Mouse (Mus musculus): ENCODE measurements around the gene Mknk1. TPM values are rescaled to one million over a fixed set of nuclear protein-coding genes. Genes with fewer than 3 reads are reported as not detected.
A peak's percentile ranks its signal among the peaks of the same experiment; 100 is the strongest.

The Mknk1 gene
- total RNA-seq, 2 experiments from 2014 or later: 37.6 to 38.7 TPM

DNA sequence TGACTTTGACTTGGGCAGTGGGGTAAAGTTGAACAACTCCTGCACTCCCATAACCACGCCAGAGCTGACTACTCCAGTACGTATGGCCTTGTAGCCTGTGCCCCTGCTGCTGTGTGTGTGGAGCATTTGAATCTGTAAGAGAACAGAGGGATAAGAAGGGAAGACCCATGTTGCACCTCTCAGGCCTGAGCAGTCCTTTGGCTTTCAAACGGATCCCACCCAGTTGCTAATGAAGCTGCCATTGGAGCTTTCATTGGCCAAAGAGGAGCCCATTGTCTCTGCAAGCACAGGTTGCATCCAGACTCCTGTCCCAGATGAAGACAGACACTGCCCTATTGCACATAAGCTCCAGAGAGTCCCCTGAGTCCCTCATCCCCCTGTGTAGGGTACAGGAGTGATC is 34.2 kb downstream of the Mknk1 start:
- Histone ChIP-seq H3K27ac (no peak overlapping the region), H3K4me3 (no peak overlapping the region)
- TF ChIP-seq CTCF (IDR thresholded peaks at IDR 0.05): no peak
- DNase-seq (ENCODE audit: extremely low spot score in 1 of 2, low spot score in 2 of 2): no peak
- intact Hi-C loops (cut with DNase I): no loop called here

DNA sequence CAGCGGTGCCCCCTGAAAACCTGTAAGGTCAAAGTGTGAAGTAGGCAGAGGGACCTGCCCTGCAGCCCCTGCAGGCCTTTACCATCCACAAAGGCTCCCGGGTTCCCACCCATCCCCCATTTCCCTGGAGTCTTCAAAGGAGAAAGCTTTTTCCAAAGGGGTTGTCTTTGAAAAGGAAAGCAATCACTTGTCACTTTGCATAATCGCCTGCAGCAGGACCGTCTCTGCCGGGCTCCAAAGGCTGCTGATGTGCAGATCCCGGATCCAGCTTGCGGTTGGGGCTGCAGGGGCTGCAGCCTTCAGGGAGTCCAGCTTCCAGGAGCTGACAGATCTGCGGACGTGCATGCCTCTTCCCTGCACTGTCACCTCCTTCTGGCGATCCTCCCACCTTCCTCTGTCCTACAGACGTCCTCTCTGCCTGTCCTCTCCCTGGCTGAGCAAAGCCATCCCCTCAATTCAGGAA is 39.2 kb downstream of the Mknk1 start:
- intact Hi-C loops (cut with DNase I): no loop called here
- H3K27ac ChIP-seq: no peak overlapping the region

DNA sequence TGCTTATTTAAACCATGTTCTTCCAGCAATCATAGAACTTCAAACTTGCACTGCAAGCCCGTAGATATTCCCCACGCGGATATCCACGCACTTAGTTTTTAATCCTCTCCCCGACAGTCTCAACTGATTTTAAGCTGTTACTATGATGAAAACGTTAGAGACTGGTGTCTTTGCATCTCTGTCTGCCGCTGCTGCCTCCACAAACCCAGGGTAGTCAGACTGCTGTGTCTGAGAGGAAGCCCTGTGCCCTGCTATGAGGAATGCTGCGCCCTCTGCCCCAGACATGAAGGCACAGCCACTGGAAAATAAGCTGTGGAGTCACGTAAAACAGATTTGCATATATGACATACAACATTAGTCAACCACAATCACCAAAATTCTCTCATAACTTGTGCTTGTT is 39.8 kb downstream of the Mknk1 start:
- H3K4me3 ChIP-seq: no peak overlapping the region
- no peak overlapping the region for H3K27ac ChIP-seq
- TF ChIP-seq CTCF (IDR thresholded peaks at IDR 0.05): no peak
- DNase-seq (ENCODE audit: extremely low spot score in 1 of 2, low spot score in 2 of 2): no peak
- intact Hi-C loops (cut with DNase I): no loop called here

More for the DNA sequence above, 39.2 kb downstream of the Mknk1 start:
- no peak for TF ChIP-seq CTCF (IDR thresholded peaks at IDR 0.05)
- H3K4me3 ChIP-seq: no peak overlapping the region
- DNase-seq (ENCODE audit: extremely low spot score in 1 of 2, low spot score in 2 of 2): no peak

DNA sequence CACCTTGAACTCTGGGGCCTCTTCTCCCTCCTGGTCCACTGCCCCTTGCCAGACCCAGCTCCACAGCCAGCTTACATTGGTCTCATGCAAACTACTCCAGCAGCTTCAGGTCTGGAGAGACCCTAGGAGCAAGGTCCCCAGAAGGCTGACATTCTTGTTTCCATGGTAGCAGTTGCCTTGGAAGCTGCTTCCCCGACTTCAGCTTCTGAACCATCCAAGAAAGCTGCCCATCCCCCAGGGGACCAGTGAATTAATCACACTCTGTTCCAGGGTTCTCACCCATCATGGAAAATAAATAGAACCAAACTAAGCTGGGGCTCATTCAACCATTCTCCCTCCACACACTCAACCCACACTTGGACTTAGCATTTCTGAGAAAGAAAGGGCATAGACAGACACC is 42.2 kb downstream of the Mknk1 start:
- intact Hi-C loops (cut with DNase I): no loop called here
- DNase-seq (ENCODE audit: extremely low spot score in 1 of 2, low spot score in 2 of 2): peak in 1 of 2 experiments; percentile 55
- TF ChIP-seq CTCF (IDR thresholded peaks at IDR 0.05): no peak
- H3K27ac ChIP-seq: no peak overlapping the region
- no peak overlapping the region for H3K4me3 ChIP-seq

DNA sequence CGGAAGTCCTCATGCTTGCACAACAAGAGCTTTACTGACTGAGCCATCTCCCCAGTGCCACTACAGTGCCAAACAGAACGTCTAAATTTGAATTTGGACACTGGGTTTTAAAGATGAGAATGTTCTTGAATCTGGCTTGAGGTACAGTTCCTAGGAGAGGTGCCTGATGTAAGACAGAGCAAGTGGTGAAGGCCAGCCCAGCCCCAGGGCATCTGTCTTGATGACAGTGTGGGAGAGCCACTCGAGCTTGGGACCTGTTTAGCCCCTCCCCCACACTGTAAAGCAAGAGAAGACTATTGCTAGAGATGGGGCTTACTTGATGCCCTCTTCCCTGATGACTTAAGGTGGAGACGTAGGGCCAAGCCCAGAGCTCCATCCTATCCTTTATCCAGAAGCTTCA is 43.2 kb downstream of the Mknk1 start:
- H3K4me3 ChIP-seq: no peak overlapping the region
- H3K27ac ChIP-seq: no peak overlapping the region
- no peak for DNase-seq (ENCODE audit: extremely low spot score in 1 of 2, low spot score in 2 of 2)
- intact Hi-C loops (cut with DNase I): no loop called here
- no peak for TF ChIP-seq CTCF (IDR thresholded peaks at IDR 0.05)

DNA sequence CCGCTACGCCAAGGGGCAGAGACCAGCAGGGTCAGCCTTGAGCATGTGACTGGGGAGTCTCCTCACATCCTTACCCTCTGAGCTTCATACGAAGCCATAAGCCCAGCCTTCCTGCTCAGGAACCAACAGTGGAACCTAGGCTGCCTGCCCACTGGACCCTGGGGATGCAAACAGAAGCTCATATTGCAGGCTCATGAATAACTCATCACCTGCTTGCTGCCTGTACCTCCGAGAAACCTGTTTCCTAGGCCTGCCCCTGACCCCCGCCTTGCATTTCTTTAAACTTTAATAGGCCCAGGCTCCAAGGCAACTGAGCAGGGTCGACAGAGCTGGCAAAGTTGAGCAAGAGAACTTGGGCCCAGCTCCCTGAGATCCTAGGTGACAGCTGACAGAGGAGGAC is 45.0 kb downstream of the Mknk1 start, which contains the start of gene Kncn:
Kncn (plus strand) TSS at position 379 of the 400 bp plus-strand sequence.
- Histone ChIP-seq H3K4me3 (no peak within 1 kb of the TSS), H3K27ac (no peak within 1 kb of the TSS)
- intact Hi-C loops (cut with DNase I): no loop called here
- no peak for TF ChIP-seq CTCF (IDR thresholded peaks at IDR 0.05)
- DNase-seq (ENCODE audit: extremely low spot score in 1 of 2, low spot score in 2 of 2): no peak

DNA sequence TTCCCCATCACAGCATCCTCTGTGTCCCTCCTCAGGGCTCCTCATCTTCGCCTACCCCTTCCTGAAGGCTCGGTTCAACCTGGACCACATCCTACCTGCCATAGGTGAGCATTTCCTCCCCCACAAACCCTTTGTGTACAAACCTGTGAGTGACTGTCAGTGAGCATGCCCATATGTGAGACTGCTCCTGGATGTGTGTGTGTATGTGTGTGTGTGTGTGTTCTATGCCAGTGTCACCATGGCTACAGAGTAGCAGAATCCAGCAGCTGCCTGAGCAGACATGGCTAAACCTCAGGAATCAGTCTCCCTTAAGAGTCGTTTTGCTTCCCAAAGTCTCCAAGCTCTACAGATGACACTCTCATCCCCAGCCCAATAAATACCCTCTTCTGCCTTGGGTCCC is 46.8 kb downstream of the Mknk1 start:
- no peak overlapping the region for H3K27ac ChIP-seq
- intact Hi-C loops (cut with DNase I): no loop called here
- H3K4me3 ChIP-seq: no peak overlapping the region
- no peak for TF ChIP-seq CTCF (IDR thresholded peaks at IDR 0.05)
- DNase-seq (ENCODE audit: extremely low spot score in 1 of 2, low spot score in 2 of 2): peak in 1 of 2 experiments; percentile 32

DNA sequence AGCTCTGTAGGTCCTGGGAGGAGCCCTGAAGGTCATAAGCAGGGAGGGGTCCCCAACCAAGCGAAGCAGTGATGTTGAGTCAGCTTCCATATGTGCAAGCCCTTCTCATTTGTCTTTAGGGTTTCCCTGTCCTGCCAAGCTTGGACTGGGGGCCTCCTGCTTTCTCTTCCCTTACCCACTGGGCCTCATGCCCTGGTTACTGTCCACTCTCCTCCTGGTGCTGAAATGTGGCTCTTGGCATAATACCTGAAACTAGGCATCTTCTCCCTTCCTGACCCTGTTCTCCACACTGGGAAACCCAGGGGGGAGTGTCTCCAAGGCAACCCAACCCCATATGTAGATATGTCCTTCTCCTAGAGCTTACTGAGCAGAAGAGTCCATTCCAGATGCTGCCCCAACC is 47.9 kb downstream of the Mknk1 start:
- TF ChIP-seq CTCF (IDR thresholded peaks at IDR 0.05): no peak
- Histone ChIP-seq H3K27ac (no peak overlapping the region), H3K4me3 (no peak overlapping the region)
- DNase-seq (ENCODE audit: extremely low spot score in 1 of 2, low spot score in 2 of 2): no peak
- intact Hi-C loops (cut with DNase I): no loop called here

DNA sequence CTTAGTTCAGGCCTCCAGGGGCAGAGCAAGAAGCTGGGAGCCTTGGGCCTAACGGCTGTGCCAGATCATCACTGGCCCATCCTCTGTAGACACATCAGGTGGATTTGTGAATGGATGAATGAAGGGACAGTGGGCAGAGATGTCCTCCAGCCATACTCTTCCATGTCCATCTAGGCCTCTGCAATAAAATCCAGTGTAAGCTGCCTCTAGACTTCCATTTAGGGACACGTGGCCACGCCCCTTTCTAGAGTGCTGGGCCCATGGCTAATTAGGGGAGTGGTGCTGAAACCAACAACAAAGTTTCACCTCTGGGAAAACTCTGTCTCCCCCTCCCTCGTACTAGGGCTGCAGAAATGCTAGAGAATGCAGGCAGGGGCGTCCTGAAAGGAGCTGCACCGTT is 51.1 kb downstream of the Mknk1 start:
- no peak for TF ChIP-seq CTCF (IDR thresholded peaks at IDR 0.05)
- H3K4me3 ChIP-seq: peak overlapping the region; percentile 19; the same call in 1 of the 2 replicates
- intact Hi-C loops (cut with DNase I): no loop called here

DNA sequence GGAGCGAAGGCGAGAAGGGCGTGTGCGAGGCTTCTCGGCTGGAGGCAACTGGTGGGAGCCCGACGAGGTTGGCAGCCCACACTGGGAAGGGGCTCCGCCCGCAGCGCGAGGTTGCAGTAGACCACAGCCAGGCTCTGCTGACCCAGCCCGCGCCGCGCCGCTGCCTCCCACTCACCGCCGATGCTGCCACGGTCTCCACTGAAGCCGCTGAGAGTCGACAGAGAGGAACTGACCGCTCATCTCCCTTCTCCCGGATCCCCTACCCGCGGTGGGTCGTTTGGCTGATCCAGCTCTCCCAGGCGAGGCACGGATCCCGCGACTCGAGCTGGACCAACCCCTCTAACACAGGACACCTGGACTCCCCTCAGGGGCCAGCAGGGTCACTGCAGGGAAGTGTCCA is 51.6 kb downstream of the Mknk1 start, which contains the start of gene 6430628N08Rik:
6430628N08Rik (plus strand) TSS at position 113 of the 400 bp plus-strand sequence.
- no peak for TF ChIP-seq CTCF (IDR thresholded peaks at IDR 0.05)
- H3K27ac ChIP-seq: no peak within 1 kb of the TSS
- no peak for DNase-seq (ENCODE audit: extremely low spot score in 1 of 2, low spot score in 2 of 2)
- peak within 1 kb of the TSS; percentile 19; the same call in 1 of the 2 replicates for H3K4me3 ChIP-seq
- intact Hi-C loops (cut with DNase I): no loop called here

More for the DNA sequence above, 51.1 kb downstream of the Mknk1 start:
- H3K27ac ChIP-seq: no peak overlapping the region
- no peak for DNase-seq (ENCODE audit: extremely low spot score in 1 of 2, low spot score in 2 of 2)

DNA sequence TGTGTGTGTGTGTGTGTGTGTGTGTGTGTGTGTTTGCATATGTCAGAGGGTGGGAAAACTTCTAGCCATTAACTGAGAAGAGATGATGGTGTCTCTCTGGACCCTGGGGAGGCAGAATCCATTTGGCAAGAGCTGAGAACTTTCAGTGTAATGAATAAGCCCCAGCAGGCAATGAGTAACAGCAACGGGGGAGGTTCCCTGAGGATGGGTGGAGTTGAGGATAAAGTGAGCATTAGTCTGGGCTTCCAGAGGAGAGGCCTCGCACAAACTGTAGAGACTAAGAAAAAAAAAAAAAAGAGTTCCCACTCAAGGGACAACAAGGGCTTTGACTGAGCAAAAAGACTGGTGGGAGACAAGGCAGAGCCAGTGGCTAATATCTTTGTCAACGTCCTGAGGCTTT is 55.3 kb downstream of the Mknk1 start:
- TF ChIP-seq CTCF (IDR thresholded peaks at IDR 0.05): no peak
- Histone ChIP-seq H3K27ac (no peak overlapping the region), H3K4me3 (no peak overlapping the region)
- intact Hi-C loops (cut with DNase I): no loop called here
- no peak for DNase-seq (ENCODE audit: extremely low spot score in 1 of 2, low spot score in 2 of 2)

DNA sequence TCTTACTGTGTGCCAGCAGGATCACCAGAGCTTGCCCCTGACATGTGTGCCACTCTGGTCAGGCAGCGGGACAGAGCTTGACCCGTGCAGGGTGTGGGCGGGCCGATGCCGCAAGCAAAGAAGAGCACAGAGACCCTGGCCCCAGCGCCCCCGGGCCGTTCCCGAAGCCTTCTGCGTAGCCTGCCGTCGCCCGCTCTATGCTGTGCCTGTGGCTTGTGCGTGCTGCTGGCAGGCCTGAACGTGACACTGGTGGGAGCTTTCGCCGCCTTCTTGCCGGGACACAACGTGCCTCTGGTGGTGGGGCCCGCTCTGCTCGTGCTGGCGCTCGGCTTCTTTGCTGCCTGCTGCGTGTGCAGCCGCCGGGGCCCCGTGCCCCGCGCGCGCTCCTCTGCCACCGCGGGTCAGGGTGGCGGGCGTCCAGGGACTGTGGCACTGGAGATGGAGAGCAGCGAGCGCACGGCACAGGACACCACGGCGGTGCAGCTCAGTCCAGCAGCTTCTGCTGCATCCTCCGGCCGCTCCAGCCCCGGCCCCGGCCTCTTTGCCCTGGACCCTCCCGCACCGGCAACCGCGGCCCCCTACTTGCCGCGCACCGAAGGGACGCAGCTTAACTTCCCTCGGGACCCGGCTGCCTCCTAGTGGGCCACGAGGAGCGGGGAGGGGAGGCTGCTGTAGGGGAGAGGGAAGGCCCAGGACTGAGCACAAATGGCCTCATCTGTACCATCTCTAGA is 59.1 kb downstream of the Mknk1 start:
- no peak for DNase-seq (ENCODE audit: extremely low spot score in 1 of 2, low spot score in 2 of 2)
- intact Hi-C loops (cut with DNase I): loop anchor here (1.0 kb wide), 1 partner anchor 167 kb away; no protein-coding TSS in a partner anchor
- Histone ChIP-seq H3K4me3 (peak overlapping the region; percentile 39), H3K27ac (no peak overlapping the region)
- TF ChIP-seq CTCF (IDR thresholded peaks at IDR 0.05): no peak; the same call in 1 of the 2 replicates

DNA sequence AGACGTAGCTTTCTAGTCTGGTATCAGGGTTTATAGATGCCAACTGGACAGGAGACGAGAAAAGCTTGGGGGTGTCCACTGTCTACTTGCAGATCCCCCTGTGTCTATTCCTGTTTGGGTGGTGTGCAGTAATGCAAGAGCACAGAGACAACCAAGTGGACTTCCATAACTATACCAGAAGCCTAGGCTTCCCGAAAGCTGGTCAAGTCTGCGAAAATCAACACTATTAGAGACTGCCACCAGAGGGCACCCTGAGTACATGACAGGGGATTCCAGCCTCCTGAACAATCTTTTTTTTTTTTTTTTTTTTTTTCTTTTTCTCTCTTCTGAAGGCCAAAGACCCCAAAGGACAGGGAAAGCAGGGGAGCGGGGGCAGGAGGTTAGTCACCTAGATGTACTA is 63.8 kb downstream of the Mknk1 start:
- DNase-seq (ENCODE audit: extremely low spot score in 1 of 2, low spot score in 2 of 2): peak; percentile 82 to 87
- peak; percentile 80 for TF ChIP-seq CTCF (IDR thresholded peaks at IDR 0.05)
- intact Hi-C loops (cut with DNase I): loop anchor here (1.0 to 10.0 kb wide), 3 partner anchors 50 to 162 kb away; no protein-coding TSS in a partner anchor

More for the DNA sequence above, 63.8 kb downstream of the Mknk1 start:
- no peak overlapping the region for H3K27ac ChIP-seq
- H3K4me3 ChIP-seq: no peak overlapping the region
